Mouse (Mus musculus) macrophage (primary cell): ENCODE data around the gene Flot1. TPM values are rescaled to one million over a fixed set of nuclear protein-coding genes. Genes with fewer than 3 reads are reported as not detected.

Source experiments
- H3K27ac ChIP-seq: fragments of 350-480 bp; formaldehyde crosslinking; 2 replicates; pipeline ENCODE4 v1.9.0; 2021
- H3K36me3 ChIP-seq: fragments of 350-480 bp; formaldehyde crosslinking; 2 replicates; pipeline ENCODE4 v1.9.0; 2021; ENCODE audit errors: inconsistent target
- H3K4me3 ChIP-seq: fragments of 350-480 bp; formaldehyde crosslinking; 2 replicates; pipeline ENCODE4 v1.9.0; 2021; ENCODE audit errors: inconsistent target
- H3K79me2 ChIP-seq: fragments of 350-480 bp; formaldehyde crosslinking; 2 replicates; pipeline ENCODE4 v1.9.0; 2021; ENCODE audit errors: inconsistent target
- whole genome bisulfite sequencing: methylation state at CpG from one replicate; pipeline ENCODE4 v1.1.7; 2026; ENCODE audit warnings: inconsistent platforms; ENCODE audit not compliant: missing documents; 5-methylcytosine and 5-hydroxymethylcytosine counted together
- polyA plus RNA-seq: library from polyadenylated mRNA; stranded (reverse); fragments of 250-400 nt; gene quantifications from 3 replicates; pipeline ENCODE4 v1.2.4, GENCODE M21; 2018; ENCODE audit warnings: inconsistent platforms
- total RNA-seq, 78 experiments: library from RNA; depleted of rRNA; stranded (reverse); fragments of 250-400 nt; gene quantifications; 1 replicate in 9 of 78; 2 replicates in 24 of 78; 3 replicates in 43 of 78; 4 replicates in 2 of 78; pipeline ENCODE4 v1.2.4; 2018; ENCODE audit warnings: inconsistent platforms in 56 of 78

Gene Flot1
- total RNA-seq (2018; cell fraction: chromatin; rRNA removed): 100 to 1,000 TPM in 13 of 26 experiments, 10 to 100 TPM in 13; 29.5 to 202 (median 99.7) TPM
- 10 to 100 TPM; 38.5 to 62.3 (median 49.4) TPM for total RNA-seq (2018; cell fraction: cytosol; rRNA removed)
- 100 to 1,000 TPM in 2 of 26 experiments, 10 to 100 TPM in 24; 20.3 to 134 (median 61.4) TPM for total RNA-seq (2018; cell fraction: nucleus; rRNA removed)
- polyA plus RNA-seq: 42.9 to 64.8 TPM (median 56.1 TPM) in 3 replicates

DNA sequence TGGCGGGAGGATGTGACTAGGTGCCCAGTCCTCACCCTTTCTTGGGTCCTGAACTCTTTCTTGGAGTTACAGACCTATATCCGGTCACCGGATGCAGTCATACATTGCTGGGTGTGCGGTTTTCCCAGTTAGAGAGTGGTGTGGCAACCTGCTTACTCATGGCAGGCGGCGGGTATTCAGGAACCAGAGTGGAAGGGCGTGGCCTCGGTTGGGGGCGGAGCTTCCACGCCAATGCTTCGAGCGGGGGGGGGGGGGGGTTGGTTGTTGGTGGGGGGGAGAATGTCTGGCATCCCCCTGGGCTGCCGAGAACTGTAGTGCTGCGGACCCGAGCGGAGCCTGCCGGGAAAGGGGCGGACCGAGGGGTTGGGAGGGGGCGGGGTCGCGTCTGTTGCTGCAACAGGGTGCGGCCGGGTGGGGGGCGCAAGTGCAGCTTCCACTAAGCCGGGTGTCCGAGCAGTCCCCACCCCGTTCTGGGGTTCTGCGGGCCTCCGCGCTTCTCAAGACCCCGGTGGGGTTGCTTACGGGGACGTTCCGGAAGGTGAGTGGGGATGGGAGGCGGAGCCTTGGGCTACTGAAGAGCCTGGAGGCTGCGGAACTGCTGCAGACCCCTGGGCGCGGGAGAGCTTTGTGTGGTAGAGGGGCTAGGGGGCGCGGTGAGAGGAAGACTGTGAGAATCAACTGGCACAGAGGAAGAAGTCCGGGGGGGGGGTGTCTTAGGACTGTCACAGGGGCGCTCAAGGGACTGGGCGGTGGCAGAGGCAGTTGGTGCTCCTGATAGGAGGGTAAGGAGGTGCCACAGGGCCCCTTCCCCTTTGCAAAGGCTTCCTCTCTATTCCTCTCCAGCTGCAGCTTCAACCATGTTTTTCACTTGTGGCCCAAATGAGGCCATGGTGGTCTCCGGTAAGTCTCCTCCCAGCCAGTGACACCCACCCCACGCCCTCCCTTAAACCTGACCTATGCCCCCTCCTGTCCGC, at the start of gene Flot1:
Gene Flot1 (plus strand): TSS at position 267 of the 974 bp plus-strand sequence.
- 3% methylated on average over 40 of the region's 47 CpGs for WGBS
- peak within 1 kb of the TSS; percentile 84 for H3K27ac ChIP-seq
- peaks cover 13% of the 10 kb centered on the region for H3K79me2 ChIP-seq
- H3K4me3 ChIP-seq: peak within 1 kb of the TSS; percentile 94
- peaks cover 29% of the 10 kb centered on the region for H3K36me3 ChIP-seq

DNA sequence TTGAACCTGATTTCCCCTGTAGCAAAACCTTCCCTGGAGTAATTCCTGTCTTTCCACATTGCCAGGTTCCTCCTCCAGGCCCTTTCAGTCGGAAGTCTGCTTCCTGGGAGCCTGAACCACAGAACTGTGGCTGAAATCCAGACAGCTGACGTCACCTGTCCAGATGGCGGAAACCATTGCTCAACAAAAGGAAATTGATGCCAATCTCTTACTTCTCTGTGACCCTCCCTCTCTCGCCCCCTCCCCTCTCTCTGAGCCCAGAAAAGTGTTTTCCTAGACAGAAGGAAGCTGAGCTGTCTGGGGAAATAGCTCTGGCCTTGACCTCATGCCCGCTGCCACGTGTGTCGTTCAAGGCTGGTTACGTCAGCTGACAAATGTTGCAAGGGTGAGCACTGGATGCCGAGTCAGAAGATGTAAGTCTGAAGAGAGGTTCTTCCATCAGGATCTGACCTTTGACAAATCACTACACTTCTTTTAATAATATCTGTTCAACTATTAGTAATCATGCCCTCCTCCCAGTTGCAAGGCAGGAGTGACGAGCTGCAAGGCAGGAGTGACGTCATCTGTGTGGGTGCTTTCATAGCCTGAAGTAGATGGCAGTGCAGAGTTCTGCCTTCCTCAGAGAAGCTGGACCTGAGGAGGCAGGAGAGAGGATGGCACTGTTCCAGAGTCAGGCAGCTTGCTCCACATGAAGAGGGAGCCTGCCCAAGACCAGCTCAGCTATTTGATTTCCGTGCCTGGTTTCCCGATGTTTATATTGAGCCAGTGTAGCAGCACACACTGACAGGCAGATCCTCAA, 46.0 kb upstream of the Flot1 start:
- Histone ChIP-seq H3K36me3 (no peaks in the 10 kb centered on the region), H3K27ac (peak overlapping the region; percentile 29), H3K4me3 (no peak overlapping the region), H3K79me2 (no peaks in the 10 kb centered on the region)
- WGBS: 7% methylated on average over 13 of the region's 13 CpGs

DNA sequence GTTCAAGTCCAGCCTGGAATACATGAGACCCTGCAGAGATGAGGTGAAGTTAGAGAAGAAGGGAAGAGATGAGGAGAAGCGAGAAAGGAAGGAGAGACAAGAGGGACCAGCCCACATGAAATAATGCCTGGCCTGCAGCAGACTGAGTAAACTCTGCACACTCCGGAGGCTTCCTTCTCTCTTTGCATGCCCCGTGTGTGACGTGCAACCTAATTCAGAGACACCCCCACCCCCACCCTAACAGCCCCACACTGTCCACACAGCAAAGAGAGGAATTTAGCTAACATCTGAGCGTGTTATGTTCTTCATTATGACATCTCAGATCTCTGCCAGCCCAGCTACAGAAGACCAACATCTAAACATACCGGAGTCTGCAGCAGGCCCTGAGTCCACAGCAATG, 44.1 kb upstream of the Flot1 start:
- no peaks in the 10 kb centered on the region for H3K79me2 ChIP-seq
- no peaks in the 10 kb centered on the region for H3K36me3 ChIP-seq
- peak overlapping the region; percentile 74 for H3K27ac ChIP-seq
- H3K4me3 ChIP-seq: no peak overlapping the region
- WGBS: 48% methylated on average over 5 of the region's 6 CpGs

DNA sequence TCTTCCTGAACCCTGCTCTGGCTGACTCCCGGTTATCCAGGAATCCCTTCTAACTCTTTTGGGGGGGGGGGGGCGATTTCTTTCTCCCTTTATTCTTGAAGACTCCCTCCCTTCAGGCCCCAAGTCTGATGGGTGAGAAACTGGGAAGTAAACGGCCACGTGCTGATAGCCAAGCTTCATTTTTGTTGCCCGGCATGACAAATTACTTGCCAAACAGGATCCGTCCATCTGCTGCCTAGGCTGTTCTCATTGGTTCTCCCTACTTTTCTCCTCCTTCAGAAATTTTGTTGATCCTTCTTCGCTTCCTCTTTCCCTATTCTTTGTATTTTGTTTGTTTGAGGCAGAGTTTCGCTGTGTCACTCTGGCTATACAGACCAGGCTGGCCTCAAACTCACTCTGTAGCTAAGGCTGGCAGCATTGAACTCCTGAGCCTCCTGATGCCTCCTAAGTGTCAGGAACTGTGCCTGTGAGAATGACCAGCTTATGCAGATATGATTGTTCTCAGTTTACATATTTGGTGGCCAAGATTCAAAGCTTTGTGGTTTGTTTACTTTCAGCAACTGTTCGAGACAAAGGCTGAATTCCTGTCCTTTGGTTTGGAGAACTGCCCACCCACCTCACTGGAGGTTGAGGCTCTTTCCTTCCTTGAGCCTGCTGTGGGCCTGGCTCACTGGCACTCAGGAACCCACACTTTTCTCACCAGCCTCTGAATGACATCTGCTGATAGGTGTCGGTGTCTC, 43.4 kb upstream of the Flot1 start:
- Histone ChIP-seq H3K4me3 (no peak overlapping the region), H3K36me3 (no peaks in the 10 kb centered on the region), H3K27ac (peak overlapping the region; percentile 74), H3K79me2 (no peaks in the 10 kb centered on the region)
- 26% methylated on average over 10 of the region's 10 CpGs for WGBS

DNA sequence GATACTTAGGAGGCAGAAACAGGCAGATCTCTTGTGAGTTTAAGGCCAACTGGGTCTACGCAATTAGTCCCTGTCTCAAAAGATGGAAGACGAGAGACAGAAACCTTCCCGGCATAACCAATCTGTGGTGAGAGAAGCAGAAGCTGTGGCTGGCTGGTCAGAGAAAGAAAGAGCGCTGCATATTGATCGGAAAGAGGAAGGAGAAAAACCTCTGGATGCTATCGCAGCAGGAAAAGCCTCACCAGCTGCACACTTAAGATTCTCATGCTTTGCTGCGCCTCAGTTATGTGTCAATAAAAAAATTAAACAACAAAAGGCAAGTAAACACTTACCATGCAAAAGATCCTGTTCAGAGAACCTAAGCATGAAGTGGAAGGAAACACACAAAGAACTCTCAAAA, 42.7 kb upstream of the Flot1 start:
- peak overlapping the region; percentile 74 for H3K27ac ChIP-seq
- no peaks in the 10 kb centered on the region for H3K36me3 ChIP-seq
- WGBS: 4% methylated on average over 7 of the region's 7 CpGs
- no peak overlapping the region for H3K4me3 ChIP-seq
- no peaks in the 10 kb centered on the region for H3K79me2 ChIP-seq

DNA sequence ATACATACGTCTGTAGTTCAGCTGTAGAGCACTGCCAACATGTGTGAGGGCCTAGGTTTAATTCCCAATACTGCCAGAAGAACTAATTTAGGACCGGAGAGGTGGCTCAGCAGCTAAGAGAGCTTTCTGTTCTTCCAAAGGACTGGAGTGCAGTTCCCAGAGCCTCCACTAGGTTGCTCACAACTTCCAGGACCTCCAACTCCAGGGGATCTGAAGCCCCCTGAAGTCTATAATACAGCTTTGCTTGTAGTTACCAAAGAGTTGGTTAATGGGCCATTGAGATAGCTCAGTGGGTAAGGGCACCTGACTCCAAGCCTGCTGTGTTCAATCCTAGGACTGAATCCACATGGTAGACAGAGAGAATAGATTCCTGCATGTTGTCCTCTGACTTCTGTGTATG, 40.6 kb upstream of the Flot1 start:
- no peaks in the 10 kb centered on the region for H3K36me3 ChIP-seq
- no peaks in the 10 kb centered on the region for H3K79me2 ChIP-seq
- no peak overlapping the region for H3K27ac ChIP-seq
- 95% methylated on average over 2 of the region's 2 CpGs for WGBS
- H3K4me3 ChIP-seq: no peak overlapping the region

DNA sequence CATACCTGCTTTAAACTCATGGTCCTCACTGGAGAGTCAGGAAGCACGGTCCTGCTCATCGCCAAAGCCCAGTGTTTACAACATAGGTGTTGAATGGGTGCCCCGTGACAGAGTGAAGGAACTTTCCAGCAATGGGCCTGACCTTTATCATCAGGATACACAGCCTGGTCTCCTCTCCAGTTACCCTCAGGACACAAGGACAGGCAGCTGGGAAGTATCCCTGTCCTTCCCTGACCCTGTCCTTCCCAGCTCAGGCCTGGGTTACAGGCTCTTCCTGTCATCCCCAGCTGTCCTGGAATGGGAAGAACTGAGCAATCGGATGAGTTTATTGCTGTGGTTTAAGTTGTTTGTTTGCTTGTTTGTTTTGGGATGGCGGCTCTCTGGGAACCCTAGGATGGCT, 40.1 kb upstream of the Flot1 start:
- H3K36me3 ChIP-seq: no peaks in the 10 kb centered on the region
- H3K4me3 ChIP-seq: no peak overlapping the region
- no peaks in the 10 kb centered on the region for H3K79me2 ChIP-seq
- no peak overlapping the region for H3K27ac ChIP-seq
- WGBS: 99% methylated on average over 4 of the region's 5 CpGs

DNA sequence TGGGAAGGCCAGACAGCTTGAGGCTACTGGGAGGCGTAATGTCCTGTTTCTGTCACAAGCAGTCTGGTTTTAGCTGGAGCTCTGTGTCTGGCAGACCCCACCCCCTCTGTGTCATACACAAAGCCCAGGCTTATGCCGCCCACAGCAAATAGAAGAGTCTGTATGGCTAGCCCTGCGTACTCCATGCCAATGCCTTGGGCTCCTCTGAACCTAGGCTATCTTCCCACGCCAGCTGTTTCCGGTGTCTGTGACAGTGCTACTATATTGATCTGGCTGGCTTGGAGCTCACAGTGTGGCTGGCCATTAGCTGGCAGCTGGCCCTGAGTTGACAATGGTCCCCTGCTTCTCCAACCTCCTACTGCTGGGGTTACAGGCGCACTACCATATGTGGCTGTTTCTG, 39.1 kb upstream of the Flot1 start:
- H3K27ac ChIP-seq: no peak overlapping the region
- H3K79me2 ChIP-seq: no peaks in the 10 kb centered on the region
- H3K36me3 ChIP-seq: no peaks in the 10 kb centered on the region
- 91% methylated on average over 6 of the region's 6 CpGs for WGBS
- no peak overlapping the region for H3K4me3 ChIP-seq

DNA sequence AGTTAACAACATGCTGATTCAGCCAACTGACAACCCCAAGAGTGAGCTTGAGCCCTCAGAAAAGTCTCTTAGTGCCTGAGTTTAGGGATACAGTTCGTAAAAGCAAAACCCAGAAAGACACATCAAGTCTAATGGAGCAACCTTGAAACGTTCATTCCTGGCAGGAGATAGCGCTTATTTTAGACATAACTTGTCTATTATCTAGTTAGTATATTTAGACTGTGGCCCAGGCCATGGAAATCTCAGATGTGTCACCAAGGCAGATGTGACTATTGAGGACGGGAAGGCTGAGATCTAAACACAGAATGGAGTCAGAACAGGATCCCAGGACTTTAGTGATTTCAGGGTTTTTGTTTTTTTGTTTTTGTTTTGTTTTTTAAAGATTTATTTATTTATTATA, 37.9 kb upstream of the Flot1 start:
- no peak overlapping the region for H3K27ac ChIP-seq

DNA sequence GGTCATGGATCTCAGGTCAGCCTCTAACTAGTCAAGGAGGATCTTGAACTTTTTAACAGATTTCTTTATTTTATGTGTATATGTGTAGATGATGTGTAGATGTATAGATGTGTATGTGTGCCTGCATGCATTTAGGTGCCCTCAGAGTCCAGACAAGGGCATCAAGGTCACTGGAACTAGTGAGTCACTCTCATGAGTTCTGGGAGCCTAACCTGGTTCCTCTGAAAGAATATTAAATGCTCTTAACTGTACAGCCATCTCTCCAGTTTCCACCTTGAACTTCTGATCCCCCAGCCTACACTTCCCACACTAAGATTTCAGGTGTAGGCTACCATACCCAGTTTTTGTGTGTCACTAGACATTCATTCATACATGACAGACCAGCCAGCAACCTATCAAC, 35.5 kb upstream of the Flot1 start:
- H3K4me3 ChIP-seq: no peak overlapping the region
- H3K27ac ChIP-seq: no peak overlapping the region
- no peaks in the 10 kb centered on the region for H3K36me3 ChIP-seq
- no peaks in the 10 kb centered on the region for H3K79me2 ChIP-seq

More for the DNA sequence above, 37.9 kb upstream of the Flot1 start:
- H3K4me3 ChIP-seq: no peak overlapping the region
- no peaks in the 10 kb centered on the region for H3K36me3 ChIP-seq
- 80% methylated on average over 4 of the region's 4 CpGs for WGBS
- H3K79me2 ChIP-seq: no peaks in the 10 kb centered on the region

DNA sequence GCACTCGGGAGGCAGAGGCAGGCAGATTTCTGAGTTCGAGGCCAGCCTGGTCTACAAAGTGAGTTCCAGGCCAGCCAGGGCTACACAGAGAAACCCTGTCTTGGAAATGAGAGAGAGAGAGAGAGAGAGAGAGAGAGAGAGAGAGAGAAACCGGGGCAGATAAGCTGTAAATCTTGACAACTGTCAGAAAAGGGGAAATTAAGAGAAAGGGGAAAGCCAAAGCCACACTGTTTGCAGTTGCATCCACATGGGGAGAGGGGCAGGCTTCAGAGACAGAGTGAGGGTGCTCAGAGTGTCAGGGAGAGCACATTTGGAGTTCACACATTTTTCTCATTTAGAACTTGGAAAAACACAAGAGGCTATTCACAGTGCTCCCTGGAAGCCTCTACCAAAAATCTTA, 35.0 kb upstream of the Flot1 start:
- Histone ChIP-seq H3K36me3 (no peaks in the 10 kb centered on the region), H3K4me3 (no peak overlapping the region), H3K79me2 (no peaks in the 10 kb centered on the region), H3K27ac (no peak overlapping the region)
- 23% methylated on average over 3 of the region's 3 CpGs for WGBS

DNA sequence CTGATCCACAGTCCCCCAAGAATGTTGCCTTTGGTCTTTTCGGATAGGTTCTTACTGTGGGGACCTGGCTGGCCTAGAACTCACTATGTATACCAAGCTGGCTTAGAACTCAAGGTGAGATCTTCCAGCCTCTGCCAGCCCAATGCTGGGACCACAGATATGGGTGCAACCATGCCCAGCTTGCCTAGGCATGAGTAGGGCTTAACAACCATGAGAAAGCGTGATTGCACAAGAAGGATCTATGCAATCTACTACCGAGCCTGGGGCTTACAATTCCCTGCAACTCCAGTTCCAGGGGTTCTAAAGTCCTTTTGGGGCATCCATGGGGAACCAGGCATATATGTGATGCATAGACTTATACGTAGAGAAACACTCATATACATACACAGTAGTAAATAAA, 32.1 kb upstream of the Flot1 start:
- Histone ChIP-seq H3K27ac (no peak overlapping the region), H3K79me2 (no peaks in the 10 kb centered on the region), H3K36me3 (no peaks in the 10 kb centered on the region), H3K4me3 (no peak overlapping the region)
- WGBS: 79% methylated on average over 4 of the region's 4 CpGs

DNA sequence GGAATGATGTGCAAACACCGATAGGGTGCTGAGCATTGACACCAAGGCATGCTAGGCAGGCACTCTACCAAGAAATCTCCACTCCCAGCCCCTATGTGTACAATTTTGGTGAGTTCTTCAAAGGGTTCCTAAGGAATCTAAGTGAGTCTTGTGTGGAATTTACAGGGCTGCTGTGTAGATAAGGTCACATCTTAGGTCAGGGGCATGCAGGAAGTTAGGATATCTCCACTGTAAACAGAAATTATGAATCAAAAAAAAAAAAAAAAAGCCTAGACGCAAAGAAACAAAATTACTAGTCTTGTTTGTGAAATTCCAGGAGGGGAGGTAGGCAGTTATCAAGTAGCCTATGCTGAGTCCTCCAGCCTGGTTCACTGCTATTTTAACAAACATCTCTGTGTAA, 30.2 kb upstream of the Flot1 start:
- 91% methylated on average over 2 of the region's 2 CpGs for WGBS
- Histone ChIP-seq H3K4me3 (no peak overlapping the region), H3K27ac (no peak overlapping the region), H3K79me2 (no peaks in the 10 kb centered on the region), H3K36me3 (no peaks in the 10 kb centered on the region)

DNA sequence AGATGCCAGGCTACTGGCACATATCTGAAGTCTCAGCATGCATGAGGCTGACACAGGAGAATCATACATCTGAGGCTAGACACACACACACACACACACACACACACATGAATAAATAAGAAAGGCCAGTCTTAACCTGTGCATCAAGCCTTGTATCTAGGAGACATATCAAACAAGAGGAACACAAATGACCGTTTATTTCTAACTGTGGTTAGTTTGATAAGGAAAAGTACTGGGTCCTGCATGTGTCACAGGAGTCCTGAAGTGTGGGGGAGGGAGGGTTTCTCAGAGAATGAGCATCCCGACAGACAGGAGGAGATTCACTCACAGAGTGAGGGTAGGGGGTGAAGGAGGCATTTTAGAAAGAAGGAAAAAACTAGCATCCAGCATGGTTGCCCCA, 27.9 kb upstream of the Flot1 start:
- 60% methylated on average over 2 of the region's 2 CpGs for WGBS
- Histone ChIP-seq H3K79me2 (no peaks in the 10 kb centered on the region), H3K36me3 (no peaks in the 10 kb centered on the region), H3K4me3 (no peak overlapping the region), H3K27ac (no peak overlapping the region)
